Mouse (Mus musculus) midbrain, embryonic 15.5 days (tissue): ENCODE data around the gene Spcs1. TPM values are rescaled to one million over a fixed set of nuclear protein-coding genes. Genes with fewer than 3 reads are reported as not detected.

Experiments
- ATAC-seq: fragments of 200-750 bp; cut with Nextera tagmentation; replicated peaks from 2 replicates; pipeline ENCODE4 v1.8.0; 2017; ENCODE audit warnings: moderate TSS enrichment
- H3K27ac ChIP-seq: fragments of 300-500 bp; sonication (generic); 2 replicates; pipeline ENCODE4 v1.5.1; 2015; ENCODE audit warnings: mild to moderate bottlenecking, inconsistent platforms
- H3K27me3 ChIP-seq: fragments of 300-500 bp; sonication (generic); replicated peaks from 2 replicates; pipeline ENCODE4 v1.6.1; 2015; ENCODE audit warnings: inconsistent platforms
- H3K36me3 ChIP-seq: fragments of 300-500 bp; sonication (generic); replicated peaks from 2 replicates; pipeline ENCODE4 v1.6.1; 2015; ENCODE audit warnings: inconsistent platforms
- H3K4me1 ChIP-seq: fragments of 300-500 bp; sonication (generic); 2 replicates; pipeline ENCODE4 v1.6.1; 2015; ENCODE audit warnings: inconsistent platforms
- H3K4me2 ChIP-seq: fragments of 300-500 bp; sonication (generic); 2 replicates; pipeline ENCODE4 v1.6.1; 2015; ENCODE audit warnings: inconsistent platforms, mild to moderate bottlenecking, moderate library complexity
- H3K4me3 ChIP-seq: fragments of 300-500 bp; sonication (generic); 2 replicates; pipeline ENCODE4 v1.5.1; 2015; ENCODE audit warnings: mild to moderate bottlenecking, inconsistent platforms
- H3K9ac ChIP-seq: fragments of 300-500 bp; sonication (generic); 2 replicates; pipeline ENCODE4 v1.6.1; 2015; ENCODE audit warnings: mild to moderate bottlenecking, inconsistent platforms
- H3K9me3 ChIP-seq: fragments of 300-500 bp; sonication (generic); 2 replicates; pipeline ENCODE4 v1.6.1; 2016; ENCODE audit warnings: inconsistent platforms
- WGBS: fragments of 180-500 bp; shearing (Covaris S2); methylation state at CpG from one replicate; pipeline ENCODE4 v1.1.7; 2015; ENCODE audit warnings: mixed read lengths; 5-methylcytosine and 5-hydroxymethylcytosine counted together
- polyA plus RNA-seq: library from polyadenylated mRNA; unstranded; fragments of >200 nt; fragmentation: Nextera tagmentation; extraction: Ambion mirVana; gene quantifications from 2 replicates; pipeline ENCODE4 v1.2.1, GENCODE M21; 2015

Gene Spcs1
- 273 and 290 TPM in 2 replicates for polyA plus RNA-seq

GRCm38 (mm10) chr14:31001307-31002205 is at the start of gene Spcs1, which contains the start of gene Glt8d1:
Spcs1 (minus strand) TSS chr14:31001672.
Glt8d1 (plus strand) TSS chr14:31001400.
- Histone ChIP-seq H3K9me3 (no peaks in the 10 kb centered on the region), H3K4me3 (peak within 1 kb of the TSS; percentile 83), H3K4me1 (peaks cover 25% of the 10 kb centered on the region), H3K27ac (peak within 1 kb of the TSS; percentile 94), H3K4me2 (peak within 1 kb of the TSS; percentile 71), H3K27me3 (no peaks in the 10 kb centered on the region), H3K9ac (peak within 1 kb of the TSS; percentile 94), H3K36me3 (peaks cover 9% of the 10 kb centered on the region; the same call in 1 of the 2 replicates)
- under 1% methylated on average over 81 of the region's 84 CpGs for WGBS
- ATAC-seq = peak; percentile 96

DNA sequence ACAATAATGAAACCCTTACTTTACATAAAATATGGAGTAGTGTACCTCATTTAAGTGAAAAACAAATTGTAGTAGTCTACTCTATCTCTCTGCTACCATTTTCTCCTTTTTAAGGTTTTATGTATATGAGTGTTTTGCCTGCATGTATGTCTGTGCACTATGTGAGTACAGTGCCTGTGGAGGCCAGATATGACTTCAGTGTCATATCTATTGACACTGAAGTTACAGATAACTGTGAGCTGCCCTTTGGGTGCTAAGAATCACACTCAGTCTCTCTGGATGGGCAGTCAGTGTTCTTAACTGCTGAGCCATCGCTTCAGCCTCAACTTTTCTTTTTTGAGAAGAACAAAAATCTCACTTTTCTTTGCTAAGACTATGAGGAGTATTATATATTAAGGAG is 44.3 kb upstream of the Spcs1 start:
- ATAC-seq = no peak
- Histone ChIP-seq H3K27me3 (no peaks in the 10 kb centered on the region), H3K4me1 (no peaks in the 10 kb centered on the region), H3K9ac (no peak overlapping the region), H3K4me2 (no peak overlapping the region), H3K27ac (no peak overlapping the region), H3K9me3 (no peaks in the 10 kb centered on the region), H3K4me3 (no peak overlapping the region), H3K36me3 (peaks cover 58% of the 10 kb centered on the region)
- WGBS = 93% methylated on average over 1 of the region's 1 CpGs

DNA sequence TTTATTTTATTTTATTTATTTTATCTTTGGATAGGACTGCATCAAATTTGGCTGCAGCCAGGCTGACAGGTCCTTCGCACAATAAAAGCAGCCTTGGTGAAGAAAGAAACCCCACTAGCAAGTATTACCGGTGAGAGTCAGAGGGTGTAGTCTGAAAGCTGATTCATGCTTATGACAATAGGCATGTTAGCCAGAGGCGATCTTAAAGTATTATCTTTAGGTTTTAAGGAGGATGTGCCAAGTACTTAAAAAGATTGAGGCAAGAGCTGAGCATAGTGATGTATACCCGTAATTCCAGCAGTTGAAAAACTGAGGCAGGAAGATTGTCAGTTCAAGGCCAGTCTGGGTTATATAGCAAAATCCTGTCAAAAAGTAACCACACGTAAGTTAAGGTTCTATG is 43.8 kb upstream of the Spcs1 start:
- WGBS = 96% methylated on average over 5 of the region's 5 CpGs
- no peaks in the 10 kb centered on the region for H3K9me3 ChIP-seq
- H3K27me3 ChIP-seq = no peaks in the 10 kb centered on the region
- no peaks in the 10 kb centered on the region for H3K4me1 ChIP-seq
- peaks cover 56% of the 10 kb centered on the region for H3K36me3 ChIP-seq
- no peak overlapping the region for H3K9ac ChIP-seq
- no peak overlapping the region for H3K4me3 ChIP-seq
- no peak overlapping the region for H3K27ac ChIP-seq
- no peak for ATAC-seq
- H3K4me2 ChIP-seq = no peak overlapping the region

DNA sequence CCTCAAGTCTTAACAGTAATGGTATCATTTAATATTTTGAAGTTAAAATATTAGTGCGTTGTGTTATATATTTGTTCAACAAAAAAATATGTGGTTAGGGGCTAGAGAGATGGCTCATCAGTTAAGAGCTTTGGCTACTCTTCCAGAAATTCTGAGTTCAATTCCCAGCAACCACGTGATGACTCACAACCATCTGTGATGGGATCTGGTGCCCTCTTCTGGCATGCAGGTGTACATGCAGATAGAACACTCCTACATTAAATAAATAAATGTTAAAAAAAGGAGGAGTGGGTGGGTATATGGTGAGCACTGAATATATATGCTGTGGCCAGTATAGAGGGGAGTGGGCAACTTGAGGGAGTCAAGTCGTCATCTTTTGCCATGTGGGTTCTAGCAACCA is 24.3 kb upstream of the Spcs1 start:
- H3K4me2 ChIP-seq = no peak overlapping the region
- H3K27me3 ChIP-seq = no peaks in the 10 kb centered on the region
- WGBS = 79% methylated on average over 3 of the region's 3 CpGs
- H3K27ac ChIP-seq = no peak overlapping the region
- peaks cover 6% of the 10 kb centered on the region for H3K4me1 ChIP-seq
- no peak overlapping the region for H3K4me3 ChIP-seq
- ATAC-seq = no peak
- H3K36me3 ChIP-seq = peaks cover 47% of the 10 kb centered on the region
- no peaks in the 10 kb centered on the region for H3K9me3 ChIP-seq
- H3K9ac ChIP-seq = no peak overlapping the region

DNA sequence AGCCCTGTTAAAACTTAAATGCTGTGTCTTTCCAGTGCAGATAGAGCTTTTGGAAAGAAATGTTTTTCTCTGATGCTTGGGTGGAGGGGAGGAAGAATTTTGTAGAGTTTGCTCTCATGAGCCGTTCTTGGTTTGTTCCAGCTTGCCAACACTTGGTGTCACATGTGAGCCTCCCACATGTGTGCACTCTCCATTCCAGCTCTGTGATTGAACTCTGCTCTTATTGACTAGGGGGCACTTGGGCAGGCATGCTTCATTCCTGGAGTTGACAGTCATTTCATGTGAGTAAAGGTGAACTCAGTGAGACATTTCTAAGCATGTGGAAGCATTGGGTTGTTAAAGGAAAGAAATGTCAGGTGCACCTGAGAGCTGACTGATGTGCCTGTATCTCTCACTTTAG is 21.1 kb upstream of the Spcs1 start:
- H3K27me3 ChIP-seq = no peaks in the 10 kb centered on the region
- no peak overlapping the region for H3K4me2 ChIP-seq
- H3K4me1 ChIP-seq = peaks cover 25% of the 10 kb centered on the region
- 36% methylated on average over 1 of the region's 1 CpGs for WGBS
- ATAC-seq = no peak
- H3K4me3 ChIP-seq = no peak overlapping the region
- H3K9ac ChIP-seq = no peak overlapping the region
- H3K27ac ChIP-seq = no peak overlapping the region
- peaks cover 26% of the 10 kb centered on the region for H3K36me3 ChIP-seq
- H3K9me3 ChIP-seq = no peaks in the 10 kb centered on the region

- Histone ChIP-seq H3K27ac (peak overlapping the region; percentile 100), H3K27me3 (no peaks in the 10 kb centered on the region), H3K4me3 (peak overlapping the region; percentile 76), H3K4me2 (peak overlapping the region; percentile 90), H3K4me1 (peaks cover 26% of the 10 kb centered on the region), H3K9ac (peak overlapping the region; percentile 95), H3K9me3 (no peaks in the 10 kb centered on the region), H3K36me3 (peaks cover 23% of the 10 kb centered on the region)
- 4% methylated on average over 48 of the region's 56 CpGs for WGBS
- peak; percentile 94 for ATAC-seq
Measured at GRCm38 (mm10) chr14:31019331-31020205, 18.1 kb upstream of the Spcs1 start.

DNA sequence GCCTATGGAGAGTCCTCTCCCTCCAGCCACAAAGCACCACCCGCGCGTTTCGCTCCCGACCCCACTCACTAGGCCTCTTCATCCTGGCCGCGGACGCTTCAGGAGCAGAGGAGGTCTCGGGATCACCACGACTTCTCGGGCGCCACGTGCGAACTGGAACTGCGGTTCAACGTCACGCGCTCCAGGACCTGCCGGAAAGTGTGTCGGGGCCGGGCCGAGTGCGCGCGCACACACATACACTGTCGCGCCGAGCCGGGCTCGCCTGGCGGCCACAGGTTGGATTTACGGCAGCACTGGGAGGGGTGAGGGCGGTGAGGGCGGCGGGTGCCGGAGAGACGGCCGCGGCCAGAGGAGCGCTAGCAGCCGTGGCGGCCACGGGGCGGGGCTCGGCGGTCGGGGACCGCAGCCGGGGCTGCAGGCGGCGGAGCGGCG is 17.4 kb upstream of the Spcs1 start, which contains the start of the genes Pbrm1 and Gnl3:
Gene Pbrm1 (plus strand): TSS at position 279 of the 432 bp plus-strand sequence.
Gene Gnl3 (minus strand): TSS at position 293 of the 432 bp plus-strand sequence.
- WGBS = under 1% methylated on average over 53 of the region's 53 CpGs
- Histone ChIP-seq H3K27ac (peak within 1 kb of the TSS; percentile 100), H3K9ac (peak within 1 kb of the TSS; percentile 95), H3K27me3 (no peaks in the 10 kb centered on the region), H3K36me3 (peaks cover 30% of the 10 kb centered on the region), H3K4me2 (peak within 1 kb of the TSS; percentile 90), H3K4me3 (peak within 1 kb of the TSS; percentile 76), H3K9me3 (no peaks in the 10 kb centered on the region), H3K4me1 (peaks cover 26% of the 10 kb centered on the region)
- ATAC-seq = peak; percentile 97

DNA sequence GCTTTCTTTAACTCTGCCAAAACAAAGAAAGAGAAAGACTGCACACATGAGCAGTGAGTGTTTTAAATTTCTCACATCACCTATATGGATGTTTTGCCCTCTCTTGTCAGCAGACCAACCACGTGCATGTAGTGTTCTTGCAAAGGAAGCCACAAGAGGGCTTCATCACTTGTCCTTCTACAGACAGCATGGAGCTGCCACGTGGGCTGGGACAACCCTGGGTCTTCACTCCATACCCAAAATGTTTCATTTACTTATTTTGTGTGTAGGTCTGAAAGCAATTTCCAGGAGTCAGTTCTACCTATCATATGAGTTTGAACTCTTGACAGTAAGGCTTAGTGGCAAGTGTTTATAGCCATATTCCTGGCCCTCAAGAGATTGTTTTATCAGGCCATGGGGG is 16.4 kb upstream of the Spcs1 start:
- peaks cover 27% of the 10 kb centered on the region for H3K36me3 ChIP-seq
- peak overlapping the region; percentile 72 for H3K9ac ChIP-seq
- H3K27ac ChIP-seq = no peak overlapping the region
- H3K27me3 ChIP-seq = no peaks in the 10 kb centered on the region
- no peaks in the 10 kb centered on the region for H3K9me3 ChIP-seq
- ATAC-seq = no peak
- H3K4me3 ChIP-seq = peak overlapping the region; percentile 76
- H3K4me1 ChIP-seq = peaks cover 26% of the 10 kb centered on the region
- WGBS = 0% methylated on average over 2 of the region's 2 CpGs
- peak overlapping the region; percentile 90 for H3K4me2 ChIP-seq

DNA sequence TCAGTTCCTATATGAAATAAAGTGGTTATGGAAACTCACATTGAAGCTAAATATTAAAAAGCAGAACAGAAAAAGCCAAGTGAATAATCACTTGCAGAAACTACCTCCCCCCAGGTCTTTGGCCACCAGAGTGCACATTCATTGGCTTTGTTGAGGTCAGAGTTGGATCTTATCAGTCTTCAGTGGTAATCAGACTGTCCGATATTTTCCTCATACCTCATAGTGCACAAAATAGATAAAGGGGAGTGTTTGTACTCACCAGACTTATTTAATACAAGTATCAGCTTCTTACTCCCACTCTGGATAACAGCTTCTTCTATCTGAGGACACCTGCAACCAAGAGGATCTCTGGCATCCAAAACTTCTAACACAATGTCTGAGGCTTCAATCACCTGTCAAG is 14.6 kb upstream of the Spcs1 start:
- 91% methylated on average over 1 of the region's 1 CpGs for WGBS
- H3K27me3 ChIP-seq = no peaks in the 10 kb centered on the region
- H3K27ac ChIP-seq = no peak overlapping the region
- peaks cover 21% of the 10 kb centered on the region for H3K4me1 ChIP-seq
- H3K4me3 ChIP-seq = no peak overlapping the region
- H3K9ac ChIP-seq = no peak overlapping the region
- peaks cover 42% of the 10 kb centered on the region for H3K36me3 ChIP-seq
- no peak overlapping the region for H3K4me2 ChIP-seq
- ATAC-seq = no peak
- H3K9me3 ChIP-seq = no peaks in the 10 kb centered on the region

GRCm38 (mm10) chr14:31013928-31014327 is 12.5 kb upstream of the Spcs1 start:
- H3K4me3 ChIP-seq = no peak overlapping the region
- WGBS = 99% methylated on average over 2 of the region's 2 CpGs
- no peak overlapping the region for H3K27ac ChIP-seq
- H3K9ac ChIP-seq = no peak overlapping the region
- H3K36me3 ChIP-seq = peaks cover 54% of the 10 kb centered on the region
- H3K4me1 ChIP-seq = peaks cover 10% of the 10 kb centered on the region
- H3K27me3 ChIP-seq = no peaks in the 10 kb centered on the region
- no peak overlapping the region for H3K4me2 ChIP-seq
- ATAC-seq = no peak
- H3K9me3 ChIP-seq = no peaks in the 10 kb centered on the region

- Histone ChIP-seq H3K4me2 (no peak overlapping the region), H3K36me3 (peaks cover 63% of the 10 kb centered on the region)
- 97% methylated on average over 3 of the region's 3 CpGs for WGBS
Measured at GRCm38 (mm10) chr14:31011588-31011987, 10.1 kb upstream of the Spcs1 start.

DNA sequence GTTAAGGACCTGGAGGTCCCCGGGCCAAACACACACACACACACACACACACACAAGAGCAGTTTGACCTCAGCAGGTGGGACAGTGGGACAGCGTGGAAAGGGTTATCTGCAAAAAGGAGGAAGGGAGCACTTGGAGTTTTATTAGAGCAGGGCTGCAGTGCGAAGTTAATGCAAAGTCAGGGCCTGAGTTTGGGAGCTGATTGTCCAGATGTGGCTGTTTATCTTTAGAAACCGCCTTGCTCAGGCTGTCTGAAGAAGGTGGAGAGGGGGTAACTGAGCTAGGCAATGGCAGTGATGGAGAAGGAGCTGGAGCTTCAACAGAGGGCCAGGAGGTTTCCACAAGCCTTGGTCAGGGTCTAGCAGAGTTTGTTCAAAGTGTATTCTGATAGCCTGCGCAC is 5.3 kb upstream of the Spcs1 start:
- ATAC-seq = no peak
- H3K9me3 ChIP-seq = no peaks in the 10 kb centered on the region
- H3K4me2 ChIP-seq = no peak overlapping the region
- H3K27me3 ChIP-seq = no peaks in the 10 kb centered on the region
- H3K36me3 ChIP-seq = peaks cover 32% of the 10 kb centered on the region
- H3K4me1 ChIP-seq = peaks cover 11% of the 10 kb centered on the region
- H3K9ac ChIP-seq = no peak overlapping the region
- H3K4me3 ChIP-seq = no peak overlapping the region
- no peak overlapping the region for H3K27ac ChIP-seq
- 94% methylated on average over 5 of the region's 5 CpGs for WGBS

More at GRCm38 (mm10) chr14:31011588-31011987, 10.1 kb upstream of the Spcs1 start:
- Histone ChIP-seq H3K27me3 (no peaks in the 10 kb centered on the region), H3K27ac (no peak overlapping the region), H3K4me3 (no peak overlapping the region), H3K4me1 (no peaks in the 10 kb centered on the region), H3K9me3 (no peaks in the 10 kb centered on the region), H3K9ac (no peak overlapping the region)
- no peak for ATAC-seq
